Mouse (Mus musculus): ENCODE data around the gene Prss33. TPM values are rescaled to one million over a fixed set of nuclear protein-coding genes. Genes with fewer than 3 reads are reported as not detected.

Gene Prss33
- not detected for polyA plus RNA-seq (2014; fragmentation: Illumina TruSeq; extraction: RNeasy Lipid Tissue Mini Kit (QIAGEN cat#74804); ENCODE audit: low read depth, low replicate concordance)

DNA sequence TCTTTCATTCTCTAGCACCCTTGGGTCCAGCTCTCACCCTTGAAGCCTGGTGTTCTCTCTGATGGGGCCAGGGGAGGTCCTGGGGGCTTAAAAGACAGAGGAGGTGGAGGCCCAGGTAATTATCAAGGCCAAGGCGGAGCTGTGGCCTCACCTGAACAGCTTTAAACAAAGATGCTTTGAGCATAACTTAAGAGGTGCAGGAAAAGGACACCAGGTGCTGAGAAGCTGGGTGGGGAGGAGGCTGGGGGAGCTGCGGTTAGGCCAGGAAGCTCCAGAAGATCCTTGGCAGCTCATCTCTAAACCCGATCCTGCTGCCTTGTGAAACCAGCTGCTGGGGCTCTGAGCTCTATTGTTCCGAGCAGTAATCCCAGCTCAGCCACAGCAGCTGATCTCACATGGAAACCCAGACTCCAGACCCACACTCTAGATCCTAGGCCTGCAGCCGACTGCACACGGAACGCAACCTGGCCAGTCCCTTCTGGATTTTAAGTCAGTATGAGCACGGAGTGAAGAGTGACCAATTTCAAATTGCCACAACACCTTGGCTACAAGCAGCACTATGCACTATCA, at the start of gene Prss33:
TSS of gene Prss33 (minus strand) at position 51 of the 570 bp plus-strand sequence.

DNA sequence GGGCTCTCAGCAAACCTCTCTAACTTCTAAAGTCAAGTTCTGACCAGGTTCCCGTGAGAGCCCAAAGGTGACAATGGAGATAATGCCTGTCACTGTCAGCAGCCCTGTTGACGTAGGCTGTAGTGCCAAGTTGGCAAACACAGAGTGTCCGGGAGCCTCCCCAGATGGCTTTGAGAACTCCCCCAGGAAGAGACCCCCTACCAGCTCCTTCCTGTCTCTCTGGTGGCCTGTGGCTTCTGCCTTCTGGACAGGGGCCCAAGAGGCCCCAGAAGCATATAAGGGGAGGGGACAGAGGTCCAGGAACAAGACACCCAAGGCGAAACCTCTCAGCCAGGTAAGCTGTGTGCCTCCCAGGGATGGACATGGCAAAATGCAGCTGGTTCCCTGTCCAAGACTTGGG, 44.7 kb upstream of the Prss33 start, which contains the start of the genes Dcpp1 and Dcpp2:
TSS of gene Dcpp1 (plus strand) at position 301 of the 400 bp plus-strand sequence.
TSS of gene Dcpp2 (plus strand) at position 305 of the 400 bp plus-strand sequence.

DNA sequence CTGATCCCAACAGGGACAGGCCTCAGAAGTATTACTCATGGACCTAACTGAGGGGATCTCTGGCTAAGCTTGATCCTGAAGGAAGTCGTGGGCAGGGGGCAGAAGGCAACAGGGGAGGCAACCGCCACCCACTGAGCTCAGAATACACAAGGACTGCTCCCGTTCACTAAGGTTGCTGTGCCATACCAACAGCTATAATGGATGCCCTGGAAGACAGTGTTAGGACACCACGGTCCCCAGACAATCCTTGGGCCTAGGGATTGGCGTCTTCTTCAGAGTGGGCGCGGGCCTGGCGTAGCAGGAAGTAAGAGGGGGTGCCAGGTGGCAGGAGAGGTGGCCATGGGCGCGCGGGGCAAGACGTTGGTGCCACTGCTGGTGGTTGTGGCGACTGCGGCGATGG, 31.9 kb upstream of the Prss33 start, which contains the start of gene Prss21:
TSS of gene Prss21 (plus strand) at position 301 of the 400 bp plus-strand sequence.

DNA sequence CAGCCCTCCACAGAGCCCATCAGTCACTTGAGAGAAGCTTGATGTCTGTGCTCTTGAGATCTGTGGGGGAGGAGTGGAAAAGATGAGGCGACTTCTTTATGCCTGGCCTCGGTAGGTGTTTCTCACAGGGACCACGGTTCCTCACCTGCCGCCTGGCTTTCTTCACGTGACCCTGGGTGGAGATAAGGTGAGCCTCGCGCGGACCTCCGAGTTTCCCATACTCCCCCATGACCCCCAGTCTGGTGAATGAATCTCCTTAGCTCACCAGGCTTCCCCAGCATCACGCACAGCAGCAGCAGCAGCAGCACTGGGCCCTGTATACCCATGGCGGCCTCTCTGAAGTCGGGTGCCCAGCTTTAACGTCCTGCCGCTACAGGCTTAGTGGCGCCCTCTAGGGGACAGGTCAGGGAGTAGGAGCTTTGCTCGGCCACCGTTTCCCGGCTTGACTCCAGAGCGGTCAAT, 8.0 kb upstream of the Prss33 start, which contains the start of the genes Prss32 and Prss41:
TSS of gene Prss32 (plus strand) at position 44 of the 462 bp plus-strand sequence.
TSS of gene Prss41 (minus strand) at position 361 of the 462 bp plus-strand sequence.

DNA sequence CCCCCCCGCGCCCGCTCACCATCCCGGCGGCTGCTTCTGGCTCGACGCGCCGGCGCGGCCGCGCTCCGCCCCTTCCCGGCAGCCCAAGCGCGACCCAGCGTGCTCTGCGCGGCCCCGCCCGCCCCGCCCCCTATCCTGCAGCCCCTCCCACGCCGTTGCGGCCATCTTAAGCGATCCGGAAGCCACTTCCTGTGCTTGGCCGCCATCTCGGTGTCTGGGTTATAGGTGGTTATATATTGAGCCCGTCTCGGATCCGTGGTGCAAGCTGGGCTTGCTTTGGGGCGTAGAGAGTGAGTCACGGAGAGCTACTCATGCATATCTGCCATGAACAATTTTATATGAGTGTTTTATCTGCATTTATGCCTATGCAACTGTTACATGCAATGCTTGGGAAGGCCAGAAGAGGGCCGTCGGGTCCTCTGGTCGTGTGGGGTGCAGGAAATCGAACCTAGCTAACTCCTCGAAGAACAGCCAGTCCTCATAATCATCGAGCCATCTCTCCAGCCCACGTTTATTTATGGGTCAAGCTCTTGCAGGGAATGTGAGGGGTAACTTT, 6.7 kb downstream of the Prss33 start, which contains the start of gene Elob:
TSS of gene Elob (minus strand) at position 73 of the 556 bp plus-strand sequence.

GRCm38 (mm10) chr17:23790269-23791078, 45.4 kb downstream of the Prss33 start, which contains the start of gene Srrm2:
TSS of gene Srrm2 (plus strand) at chr17:23790532.

DNA sequence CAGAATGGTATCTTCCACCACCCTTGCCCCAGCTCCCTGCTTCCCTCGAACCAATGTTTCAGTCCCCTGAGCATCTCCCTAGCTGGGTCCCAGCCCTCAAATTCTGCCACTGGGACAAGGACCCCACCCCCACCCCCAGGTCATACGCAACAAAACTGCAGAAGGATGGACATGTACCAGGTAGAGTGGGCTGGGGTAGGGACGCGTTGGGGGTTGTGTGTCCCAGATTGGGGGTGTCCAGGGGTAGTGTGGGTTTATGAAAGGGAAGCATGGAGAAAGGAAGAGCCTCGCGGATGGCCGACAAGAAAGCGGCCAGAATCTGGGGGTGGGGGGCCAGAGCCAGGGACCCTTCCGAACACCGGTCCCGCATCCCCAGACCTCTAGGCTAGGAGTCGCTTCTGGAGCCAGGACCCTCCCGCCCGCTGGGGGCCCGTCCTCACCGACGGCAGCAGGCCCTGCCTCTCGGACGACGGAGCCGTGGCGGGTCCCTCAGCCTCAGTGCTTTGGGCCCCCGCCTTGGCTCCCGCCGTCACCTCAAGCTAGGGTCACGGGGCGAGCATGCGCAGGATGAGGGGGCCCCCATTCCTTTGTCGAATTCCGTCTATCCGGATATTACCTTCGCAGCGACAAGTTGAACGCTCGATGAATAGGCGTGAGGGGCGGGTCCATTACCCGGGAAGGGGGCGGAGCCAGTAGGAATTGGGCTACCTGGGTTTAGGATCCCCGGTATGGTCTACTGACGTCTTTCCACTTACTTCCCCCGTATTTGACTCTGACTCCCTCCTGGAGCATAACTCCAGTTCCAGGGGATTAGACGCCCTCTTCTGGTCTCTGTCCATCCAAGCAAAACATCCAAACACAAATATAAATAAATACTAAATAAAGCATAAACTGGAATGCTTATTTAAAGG, 50.0 kb downstream of the Prss33 start, which contains the start of gene Flywch2:
TSS of gene Flywch2 (minus strand) at position 521 of the 911 bp plus-strand sequence.

Other genes starting within 250 kb of the Prss33 start
- not detected for gene Zfp13, start 236.6 kb downstream of the Prss33 start, polyA plus RNA-seq (2014; fragmentation: Illumina TruSeq; extraction: RNeasy Lipid Tissue Mini Kit (QIAGEN cat#74804); ENCODE audit: low read depth, low replicate concordance)
- gene Zscan10, start 235.2 kb downstream of the Prss33 start, polyA plus RNA-seq (2014; fragmentation: Illumina TruSeq; extraction: RNeasy Lipid Tissue Mini Kit (QIAGEN cat#74804); ENCODE audit: low read depth, low replicate concordance) = not detected
- gene Mmp25, start 190.8 kb downstream of the Prss33 start, polyA plus RNA-seq (2014; fragmentation: Illumina TruSeq; extraction: RNeasy Lipid Tissue Mini Kit (QIAGEN cat#74804); ENCODE audit: low read depth, low replicate concordance) = not detected
- gene Bicdl2, start 175.6 kb downstream of the Prss33 start, polyA plus RNA-seq (2014; fragmentation: Illumina TruSeq; extraction: RNeasy Lipid Tissue Mini Kit (QIAGEN cat#74804); ENCODE audit: low read depth, low replicate concordance) = not detected
- 11.7 TPM for gene Hcfc1r1, start 162.5 kb downstream of the Prss33 start, polyA plus RNA-seq (2014; fragmentation: Illumina TruSeq; extraction: RNeasy Lipid Tissue Mini Kit (QIAGEN cat#74804); ENCODE audit: low read depth, low replicate concordance)
- gene Thoc6, start 162.2 kb downstream of the Prss33 start, polyA plus RNA-seq (2014; fragmentation: Illumina TruSeq; extraction: RNeasy Lipid Tissue Mini Kit (QIAGEN cat#74804); ENCODE audit: low read depth, low replicate concordance) = 3.1 TPM
- 4.1 TPM for gene Tnfrsf12a, start 158.6 kb downstream of the Prss33 start, polyA plus RNA-seq (2014; fragmentation: Illumina TruSeq; extraction: RNeasy Lipid Tissue Mini Kit (QIAGEN cat#74804); ENCODE audit: low read depth, low replicate concordance)
- gene Cldn6, start 156.8 kb downstream of the Prss33 start, polyA plus RNA-seq (2014; fragmentation: Illumina TruSeq; extraction: RNeasy Lipid Tissue Mini Kit (QIAGEN cat#74804); ENCODE audit: low read depth, low replicate concordance) = not detected
- not detected for gene Cldn9, start 152.0 kb downstream of the Prss33 start, polyA plus RNA-seq (2014; fragmentation: Illumina TruSeq; extraction: RNeasy Lipid Tissue Mini Kit (QIAGEN cat#74804); ENCODE audit: low read depth, low replicate concordance)
- gene 1520401A03Rik, start 113.3 kb downstream of the Prss33 start, polyA plus RNA-seq (2014; fragmentation: Illumina TruSeq; extraction: RNeasy Lipid Tissue Mini Kit (QIAGEN cat#74804); ENCODE audit: low read depth, low replicate concordance) = 0.58 TPM
- not detected for gene Pkmyt1, start 109.7 kb downstream of the Prss33 start, polyA plus RNA-seq (2014; fragmentation: Illumina TruSeq; extraction: RNeasy Lipid Tissue Mini Kit (QIAGEN cat#74804); ENCODE audit: low read depth, low replicate concordance)
- 3.3 TPM for gene Paqr4, start 95.2 kb downstream of the Prss33 start, polyA plus RNA-seq (2014; fragmentation: Illumina TruSeq; extraction: RNeasy Lipid Tissue Mini Kit (QIAGEN cat#74804); ENCODE audit: low read depth, low replicate concordance)
- not detected for gene Kremen2, start 90.2 kb downstream of the Prss33 start, polyA plus RNA-seq (2014; fragmentation: Illumina TruSeq; extraction: RNeasy Lipid Tissue Mini Kit (QIAGEN cat#74804); ENCODE audit: low read depth, low replicate concordance)
- gene Flywch1, start 64.5 kb downstream of the Prss33 start, polyA plus RNA-seq (2014; fragmentation: Illumina TruSeq; extraction: RNeasy Lipid Tissue Mini Kit (QIAGEN cat#74804); ENCODE audit: low read depth, low replicate concordance) = 1.2 TPM
- 1.0 TPM for gene Flywch2, start 50.0 kb downstream of the Prss33 start, polyA plus RNA-seq (2014; fragmentation: Illumina TruSeq; extraction: RNeasy Lipid Tissue Mini Kit (QIAGEN cat#74804); ENCODE audit: low read depth, low replicate concordance)
- 189 TPM for gene Srrm2, start 45.5 kb downstream of the Prss33 start, polyA plus RNA-seq (2014; fragmentation: Illumina TruSeq; extraction: RNeasy Lipid Tissue Mini Kit (QIAGEN cat#74804); ENCODE audit: low read depth, low replicate concordance)
- gene Elob, start 6.9 kb downstream of the Prss33 start, polyA plus RNA-seq (2014; fragmentation: Illumina TruSeq; extraction: RNeasy Lipid Tissue Mini Kit (QIAGEN cat#74804); ENCODE audit: low read depth, low replicate concordance) = 32.6 TPM
- gene Prss32, start 7.8 kb upstream of the Prss33 start, polyA plus RNA-seq (2014; fragmentation: Illumina TruSeq; extraction: RNeasy Lipid Tissue Mini Kit (QIAGEN cat#74804); ENCODE audit: low read depth, low replicate concordance) = not detected
- not detected for gene Prss41, start 8.1 kb upstream of the Prss33 start, polyA plus RNA-seq (2014; fragmentation: Illumina TruSeq; extraction: RNeasy Lipid Tissue Mini Kit (QIAGEN cat#74804); ENCODE audit: low read depth, low replicate concordance)
- not detected for gene Prss21, start 32.0 kb upstream of the Prss33 start, polyA plus RNA-seq (2014; fragmentation: Illumina TruSeq; extraction: RNeasy Lipid Tissue Mini Kit (QIAGEN cat#74804); ENCODE audit: low read depth, low replicate concordance)
- not detected for gene Dcpp1, start 44.8 kb upstream of the Prss33 start, polyA plus RNA-seq (2014; fragmentation: Illumina TruSeq; extraction: RNeasy Lipid Tissue Mini Kit (QIAGEN cat#74804); ENCODE audit: low read depth, low replicate concordance)
- not detected for gene Dcpp2, start 44.8 kb upstream of the Prss33 start, polyA plus RNA-seq (2014; fragmentation: Illumina TruSeq; extraction: RNeasy Lipid Tissue Mini Kit (QIAGEN cat#74804); ENCODE audit: low read depth, low replicate concordance)
- gene Dcpp3, start 81.4 kb upstream of the Prss33 start, polyA plus RNA-seq (2014; fragmentation: Illumina TruSeq; extraction: RNeasy Lipid Tissue Mini Kit (QIAGEN cat#74804); ENCODE audit: low read depth, low replicate concordance) = not detected
- gene Sbp, start 105.6 kb upstream of the Prss33 start, polyA plus RNA-seq (2014; fragmentation: Illumina TruSeq; extraction: RNeasy Lipid Tissue Mini Kit (QIAGEN cat#74804); ENCODE audit: low read depth, low replicate concordance) = not detected
- not detected for gene Sbpl, start 119.2 kb upstream of the Prss33 start, polyA plus RNA-seq (2014; fragmentation: Illumina TruSeq; extraction: RNeasy Lipid Tissue Mini Kit (QIAGEN cat#74804); ENCODE audit: low read depth, low replicate concordance)
- gene Prss30, start 144.5 kb upstream of the Prss33 start, polyA plus RNA-seq (2014; fragmentation: Illumina TruSeq; extraction: RNeasy Lipid Tissue Mini Kit (QIAGEN cat#74804); ENCODE audit: low read depth, low replicate concordance) = not detected
- gene Prss22, start 162.0 kb upstream of the Prss33 start, polyA plus RNA-seq (2014; fragmentation: Illumina TruSeq; extraction: RNeasy Lipid Tissue Mini Kit (QIAGEN cat#74804); ENCODE audit: low read depth, low replicate concordance) = not detected
- gene Prss27, start 202.1 kb upstream of the Prss33 start, polyA plus RNA-seq (2014; fragmentation: Illumina TruSeq; extraction: RNeasy Lipid Tissue Mini Kit (QIAGEN cat#74804); ENCODE audit: low read depth, low replicate concordance) = not detected
- gene Kctd5, start 237.4 kb upstream of the Prss33 start, polyA plus RNA-seq (2014; fragmentation: Illumina TruSeq; extraction: RNeasy Lipid Tissue Mini Kit (QIAGEN cat#74804); ENCODE audit: low read depth, low replicate concordance) = 26.7 TPM